Mouse (Mus musculus) lung, embryonic 14.5 days (tissue): ENCODE results near the gene Tef. TPM values are rescaled to one million over a fixed set of nuclear protein-coding genes. Genes with fewer than 3 reads are reported as not detected.

Source experiments
- ATAC-seq: fragments of 200-750 bp; cut with Nextera tagmentation; 2 replicates; pipeline ENCODE4 v1.8.0; 2017; ENCODE audit warnings: mild to moderate bottlenecking, moderate TSS enrichment, moderate library complexity; ENCODE audit not compliant: insufficient read depth
- DNase-seq: peaks from one replicate; pipeline ENCODE4 v3.0.0-alpha.2; 2015
- H3K27ac ChIP-seq: fragments of 300-500 bp; sonication (generic); 2 replicates; pipeline ENCODE4 v1.5.1; 2014; ENCODE audit warnings: low read depth, mild to moderate bottlenecking, moderate library complexity
- H3K27me3 ChIP-seq: fragments of 300-500 bp; sonication (generic); 2 replicates; pipeline ENCODE4 v1.6.1; 2014; ENCODE audit warnings: low read length, control low read depth; ENCODE audit not compliant: insufficient read depth
- H3K36me3 ChIP-seq: fragments of 300-500 bp; sonication (generic); 2 replicates; pipeline ENCODE4 v1.6.1; 2014; ENCODE audit warnings: control low read depth; ENCODE audit not compliant: insufficient read depth
- H3K4me1 ChIP-seq: fragments of 300-500 bp; sonication (generic); 2 replicates; pipeline ENCODE4 v1.6.1; 2014; ENCODE audit warnings: antibody characterized with exemption, control low read depth; ENCODE audit not compliant: insufficient read depth
- H3K4me2 ChIP-seq: fragments of 300-500 bp; sonication (generic); 2 replicates; pipeline ENCODE4 v1.6.1; 2014; ENCODE audit warnings: mild to moderate bottlenecking
- H3K4me3 ChIP-seq: fragments of 300-500 bp; sonication (generic); 2 replicates; pipeline ENCODE4 v1.5.1; 2014; ENCODE audit warnings: low read depth, low read length
- H3K9ac ChIP-seq: fragments of 300-500 bp; sonication (generic); 2 replicates; pipeline ENCODE4 v1.6.1; 2014
- H3K9me3 ChIP-seq: fragments of 300-500 bp; sonication (generic); 2 replicates; pipeline ENCODE4 v1.6.1; 2016; ENCODE audit warnings: low read depth, low read length, control low read depth
- CTCF ChIP-seq: IDR thresholded peaks from 2 replicates; pipeline ENCODE4 v1.5.1; 2016; ENCODE audit warnings: antibody characterized with exemption, low read depth
- WGBS: fragments of 180-500 bp; shearing (Covaris S2); extraction: QIAGEN DNeasy Blood & Tissue Kit; methylation state at CpG from one replicate; pipeline ENCODE4 v1.1.7; 2014; 5-methylcytosine and 5-hydroxymethylcytosine counted together
- polyA plus RNA-seq: library from polyadenylated mRNA; unstranded; fragments of >200 nt; fragmentation: Nextera tagmentation; extraction: Ambion mirVana; gene quantifications from 2 replicates; pipeline ENCODE4 v1.2.1, GENCODE M21; 2014

Tef gene
- polyA plus RNA-seq, 1 experiment from 2014 or later, result 23.8 TPM

- WGBS, result 80% methylated on average over 9 of the region's 9 CpGs
- Histone ChIP-seq H3K9me3 (no peaks in the 10 kb centered on the region), H3K4me1 (no peaks in the 10 kb centered on the region), H3K27ac (no peak overlapping the region), H3K36me3 (peaks cover 65% of the 10 kb centered on the region), H3K4me3 (no peak overlapping the region), H3K9ac (no peak overlapping the region), H3K4me2 (no peak overlapping the region), H3K27me3 (no peaks in the 10 kb centered on the region)
- DNase-seq (no peak), ATAC-seq (no peak)
- TF ChIP-seq CTCF, result no peak
Observed at GRCm38 (mm10) chr15:81849104-81849503, 46.9 kb downstream of the Tef start.

- no peaks in the 10 kb centered on the region for H3K4me1 ChIP-seq
- TF ChIP-seq CTCF, result no peak
- no peak overlapping the region for H3K27ac ChIP-seq
- H3K36me3 ChIP-seq, result peaks cover 74% of the 10 kb centered on the region
- H3K27me3 ChIP-seq, result no peaks in the 10 kb centered on the region
- H3K9ac ChIP-seq, result no peak overlapping the region
- H3K4me3 ChIP-seq, result no peak overlapping the region
- DNase-seq (no peak), ATAC-seq (no peak)
- H3K4me2 ChIP-seq, result no peak overlapping the region
- no peaks in the 10 kb centered on the region for H3K9me3 ChIP-seq
- WGBS, result 78% methylated on average over 14 of the region's 14 CpGs
Observed at GRCm38 (mm10) chr15:81850718-81851117, 48.5 kb downstream of the Tef start.

- DNase-seq (no peak), ATAC-seq (no peak)
- Histone ChIP-seq H3K9ac (no peak overlapping the region), H3K27ac (no peak overlapping the region), H3K9me3 (no peaks in the 10 kb centered on the region), H3K36me3 (peaks cover 74% of the 10 kb centered on the region), H3K27me3 (no peaks in the 10 kb centered on the region), H3K4me3 (no peak overlapping the region), H3K4me1 (no peaks in the 10 kb centered on the region), H3K4me2 (no peak overlapping the region)
- 88% methylated on average over 15 of the region's 15 CpGs for WGBS
- no peak for TF ChIP-seq CTCF
Observed at GRCm38 (mm10) chr15:81851375-81851774, 49.2 kb downstream of the Tef start.

GRCm38 (mm10) chr15:81852411-81853000, 50.3 kb downstream of the Tef start:
- no peak overlapping the region for H3K4me2 ChIP-seq
- H3K9ac ChIP-seq, result no peak overlapping the region
- H3K4me3 ChIP-seq, result no peak overlapping the region
- H3K27ac ChIP-seq, result no peak overlapping the region
- no peak for TF ChIP-seq CTCF
- DNase-seq (no peak), ATAC-seq (no peak)
- no peaks in the 10 kb centered on the region for H3K27me3 ChIP-seq
- no peaks in the 10 kb centered on the region for H3K4me1 ChIP-seq
- WGBS, result 79% methylated on average over 9 of the region's 9 CpGs
- H3K9me3 ChIP-seq, result no peaks in the 10 kb centered on the region
- peaks cover 65% of the 10 kb centered on the region for H3K36me3 ChIP-seq

- ATAC-seq, result no peak
- H3K9me3 ChIP-seq, result no peaks in the 10 kb centered on the region
- no peak for DNase-seq
- no peak overlapping the region for H3K4me3 ChIP-seq
- H3K9ac ChIP-seq, result no peak overlapping the region
- peaks cover 60% of the 10 kb centered on the region for H3K36me3 ChIP-seq
- H3K4me2 ChIP-seq, result no peak overlapping the region
- no peaks in the 10 kb centered on the region for H3K4me1 ChIP-seq
- no peaks in the 10 kb centered on the region for H3K27me3 ChIP-seq
- 82% methylated on average over 7 of the region's 7 CpGs for WGBS
- no peak for TF ChIP-seq CTCF
- H3K27ac ChIP-seq, result no peak overlapping the region
Observed at GRCm38 (mm10) chr15:81853081-81853480, 50.9 kb downstream of the Tef start.

- under 1% methylated on average over 28 of the region's 28 CpGs for whole genome bisulfite sequencing
- peak overlapping the region; percentile 88 for H3K9ac ChIP-seq
- no peaks in the 10 kb centered on the region for H3K4me1 ChIP-seq
- no peaks in the 10 kb centered on the region for H3K27me3 ChIP-seq
- H3K27ac ChIP-seq, result peak overlapping the region; percentile 97
- peak overlapping the region; percentile 97 for H3K4me3 ChIP-seq
- no peak for TF ChIP-seq CTCF
- H3K9me3 ChIP-seq, result no peaks in the 10 kb centered on the region
- H3K4me2 ChIP-seq, result peak overlapping the region; percentile 99
- ATAC-seq (peak; percentile 88), DNase-seq (peak; percentile 96)
- peaks cover 35% of the 10 kb centered on the region for H3K36me3 ChIP-seq
Observed at GRCm38 (mm10) chr15:81856030-81856790, 54.0 kb downstream of the Tef start.

GRCm38 (mm10) chr15:81856938-81857723, 54.9 kb downstream of the Tef start:
- Histone ChIP-seq H3K36me3 (peaks cover 26% of the 10 kb centered on the region), H3K27ac (peak overlapping the region; percentile 97), H3K9ac (peak overlapping the region; percentile 88), H3K4me2 (peak overlapping the region; percentile 99), H3K4me1 (no peaks in the 10 kb centered on the region), H3K4me3 (peak overlapping the region; percentile 97), H3K9me3 (no peaks in the 10 kb centered on the region), H3K27me3 (no peaks in the 10 kb centered on the region)
- DNase-seq (peak; percentile 28), ATAC-seq (no peak)
- 0% methylated on average over 14 of the region's 14 CpGs for WGBS
- TF ChIP-seq CTCF, result no peak
